Mouse (Mus musculus) E14TG2a.4 (cell line): ENCODE data around the gene Dysf.

Experiments used
- CTCF ChIP-seq: conservative IDR thresholded peaks from 2 replicates; pipeline ENCODE4 v1.5.1; 2014; ENCODE audit warnings: low read length
- NANOG ChIP-seq: IDR thresholded peaks from 2 replicates; pipeline ENCODE4 v1.6.1; 2014; ENCODE audit warnings: borderline replicate concordance, low read length, mixed read lengths

DNA sequence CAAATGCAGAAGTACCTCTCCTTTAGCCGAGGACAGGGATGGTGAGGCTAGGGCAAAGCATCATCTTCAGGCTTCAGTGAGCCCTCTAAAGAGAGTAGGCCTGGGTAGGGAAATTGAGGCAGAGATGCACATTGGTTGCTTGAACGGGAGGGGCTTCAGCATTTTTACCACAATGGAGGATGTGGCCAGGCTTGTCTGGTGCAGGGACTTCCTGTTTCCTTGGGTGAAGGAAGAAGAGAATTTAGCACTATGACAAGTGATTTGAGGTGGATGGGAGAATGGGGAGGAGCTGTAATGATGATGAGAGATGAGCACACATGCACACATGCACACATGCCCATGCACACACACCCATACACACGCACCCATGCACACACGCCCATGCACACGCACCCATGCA lies 188.1 kb downstream of the Dysf start:
- no peak for TF ChIP-seq CTCF
- TF ChIP-seq NANOG: no peak
